Mouse (Mus musculus) yolk sac, embryonic 10.5 days (tissue): ENCODE results near the gene Ttf2.
A peak's percentile ranks its signal among the peaks of the same experiment; 100 is the strongest.

Experiments
- DNase-seq: peaks from one replicate; pipeline ENCODE4 v3.0.0-alpha.2; 2017; ENCODE audit warnings: low spot score

The Ttf2 gene

DNA sequence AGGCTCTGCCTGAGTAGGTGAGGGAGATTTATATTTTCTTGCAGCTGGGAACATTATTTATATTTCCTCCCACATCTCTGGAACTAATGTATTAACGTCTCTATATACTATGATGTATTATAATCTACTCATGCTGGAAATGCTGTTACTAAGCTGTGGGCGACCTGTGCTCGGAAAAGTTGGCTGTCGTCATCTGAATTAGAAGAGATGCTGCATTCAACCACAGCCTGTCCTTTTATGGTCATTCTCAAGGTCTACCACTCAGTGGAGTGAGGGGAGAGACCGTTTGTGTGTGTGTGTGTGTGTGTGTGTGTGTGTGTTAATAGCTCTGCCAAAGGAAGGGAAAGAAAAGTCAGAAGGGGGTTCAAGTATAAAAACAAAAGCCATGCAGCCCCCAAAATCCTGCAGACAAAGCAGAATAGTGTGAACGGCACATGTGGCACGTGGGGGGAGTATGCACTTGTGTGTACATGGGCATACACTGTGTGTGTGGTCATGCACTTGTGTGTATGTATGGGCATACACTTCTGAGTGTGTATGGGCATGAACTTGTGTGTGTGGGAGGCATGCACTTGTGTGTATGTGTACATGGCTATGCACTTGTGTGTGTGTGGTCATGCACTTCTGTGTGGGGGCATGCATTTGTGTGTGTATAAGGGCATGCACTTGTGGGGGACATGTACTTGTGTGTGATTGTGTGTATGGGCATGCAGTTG, 57.8 kb downstream of the Ttf2 start:
- DNase-seq: no peak

DNA sequence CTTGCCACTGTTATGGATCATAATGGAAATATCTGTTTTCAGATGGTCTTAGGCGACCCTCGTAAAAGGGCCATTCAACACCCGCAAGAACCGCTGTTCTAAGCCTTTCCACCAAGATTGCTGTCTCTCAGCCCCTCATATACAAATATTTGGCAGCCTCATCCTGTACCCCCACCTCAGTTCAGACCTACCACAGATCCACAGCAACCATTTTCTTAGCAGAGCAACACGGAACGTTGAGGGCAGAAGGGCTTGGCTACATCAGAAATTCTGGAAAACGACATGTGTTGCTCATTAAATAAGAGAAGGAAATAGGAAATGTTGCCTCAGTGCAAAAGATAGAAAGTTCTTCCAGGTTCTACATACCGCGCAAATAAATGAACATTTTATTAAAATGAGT, 58.4 kb downstream of the Ttf2 start:
- no peak for DNase-seq

DNA sequence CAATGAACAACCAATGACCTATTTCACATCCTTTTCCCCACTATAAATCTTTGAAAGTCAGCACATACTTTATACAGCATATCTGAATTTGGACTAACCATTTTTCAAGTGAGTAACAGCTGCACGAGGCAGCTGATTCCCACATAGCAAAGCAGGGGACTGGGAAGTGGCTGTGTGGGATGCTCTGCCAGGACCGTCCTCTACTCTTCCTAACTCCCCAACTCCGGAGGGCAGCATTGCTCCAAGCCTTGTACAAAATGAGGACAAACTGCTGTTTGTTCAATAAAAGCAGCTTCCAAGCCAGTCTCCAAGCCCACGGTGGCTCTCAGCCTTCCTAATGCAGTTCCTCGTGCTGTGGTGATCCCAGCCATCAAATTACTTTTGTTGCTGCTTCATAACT, 58.8 kb downstream of the Ttf2 start:
- DNase-seq: no peak

DNA sequence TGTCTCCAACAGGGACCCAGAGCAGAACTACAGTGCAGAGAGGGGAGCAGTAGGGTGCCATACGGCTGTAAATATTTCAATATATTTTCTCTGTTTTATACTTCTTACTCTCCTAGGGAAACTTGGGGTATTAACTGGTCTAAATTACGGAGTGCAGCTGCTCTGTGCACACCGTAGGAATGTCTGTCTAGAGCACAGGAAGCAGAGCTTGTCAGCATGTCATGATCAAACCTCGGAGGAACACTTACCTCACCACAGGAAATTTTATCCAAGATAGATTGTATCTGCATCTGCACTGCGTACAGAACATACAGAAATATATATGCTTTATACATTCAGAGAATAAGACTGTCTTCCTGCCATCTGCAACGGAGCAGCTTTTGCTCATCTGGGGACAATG, 60.9 kb downstream of the Ttf2 start:
- no peak for DNase-seq

DNA sequence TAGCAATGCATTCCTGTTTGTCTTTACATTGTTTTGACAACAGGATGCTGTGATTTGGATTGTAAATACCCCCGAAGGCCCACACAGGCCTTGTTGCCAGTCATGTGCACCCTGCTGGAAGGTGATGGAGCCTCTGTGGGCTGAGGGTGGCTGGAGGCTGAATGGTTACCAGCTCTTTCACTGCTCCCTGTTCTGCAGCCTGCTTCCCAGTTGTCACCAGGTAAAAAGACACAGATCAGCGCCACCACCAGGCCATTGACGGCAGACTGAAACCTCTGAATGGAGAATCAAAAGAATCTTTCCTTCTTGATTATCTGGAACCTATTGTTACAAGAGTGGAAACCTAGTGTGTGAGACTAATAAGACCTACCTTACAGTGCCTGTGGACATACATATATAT, 62.5 kb downstream of the Ttf2 start:
- no peak for DNase-seq

DNA sequence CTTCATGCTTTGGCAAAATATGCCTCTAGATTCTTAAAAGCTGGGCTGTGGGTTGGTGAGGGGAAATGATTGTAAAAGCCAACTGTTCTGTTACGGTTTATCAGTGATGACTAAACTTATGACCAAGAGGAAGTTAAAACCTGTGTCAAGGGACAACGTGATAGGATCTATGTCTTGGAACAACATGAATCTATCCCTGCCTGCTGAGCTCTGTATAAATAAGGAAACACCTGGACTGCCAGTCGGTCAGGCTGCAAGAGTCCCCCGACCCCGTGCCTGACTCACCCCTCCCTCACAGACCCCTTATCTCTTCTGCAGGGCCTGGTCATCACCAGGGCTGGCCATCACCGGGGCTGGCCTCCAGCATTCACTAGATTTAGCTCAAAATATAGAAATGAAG, 63.3 kb downstream of the Ttf2 start:
- no peak for DNase-seq

DNA sequence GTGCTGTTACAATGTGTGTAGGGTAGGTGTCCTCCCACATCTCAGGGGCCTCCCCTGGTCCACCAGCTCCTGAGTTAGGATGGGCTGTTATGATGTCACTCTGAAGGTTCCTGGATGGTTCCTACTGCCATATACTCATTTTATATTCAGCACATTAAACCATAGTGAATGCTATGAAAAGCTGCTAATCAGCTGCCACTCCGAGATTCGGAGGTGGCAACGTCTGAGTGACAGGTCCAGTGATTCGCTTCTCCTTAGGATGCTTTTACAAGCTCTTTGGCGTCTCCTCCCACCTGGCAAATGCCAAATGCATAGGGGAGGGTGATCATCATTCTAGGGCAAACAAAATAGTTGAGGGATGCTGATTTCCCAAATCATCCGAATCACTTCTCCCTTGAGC, 74.0 kb downstream of the Ttf2 start:
- no peak for DNase-seq

DNA sequence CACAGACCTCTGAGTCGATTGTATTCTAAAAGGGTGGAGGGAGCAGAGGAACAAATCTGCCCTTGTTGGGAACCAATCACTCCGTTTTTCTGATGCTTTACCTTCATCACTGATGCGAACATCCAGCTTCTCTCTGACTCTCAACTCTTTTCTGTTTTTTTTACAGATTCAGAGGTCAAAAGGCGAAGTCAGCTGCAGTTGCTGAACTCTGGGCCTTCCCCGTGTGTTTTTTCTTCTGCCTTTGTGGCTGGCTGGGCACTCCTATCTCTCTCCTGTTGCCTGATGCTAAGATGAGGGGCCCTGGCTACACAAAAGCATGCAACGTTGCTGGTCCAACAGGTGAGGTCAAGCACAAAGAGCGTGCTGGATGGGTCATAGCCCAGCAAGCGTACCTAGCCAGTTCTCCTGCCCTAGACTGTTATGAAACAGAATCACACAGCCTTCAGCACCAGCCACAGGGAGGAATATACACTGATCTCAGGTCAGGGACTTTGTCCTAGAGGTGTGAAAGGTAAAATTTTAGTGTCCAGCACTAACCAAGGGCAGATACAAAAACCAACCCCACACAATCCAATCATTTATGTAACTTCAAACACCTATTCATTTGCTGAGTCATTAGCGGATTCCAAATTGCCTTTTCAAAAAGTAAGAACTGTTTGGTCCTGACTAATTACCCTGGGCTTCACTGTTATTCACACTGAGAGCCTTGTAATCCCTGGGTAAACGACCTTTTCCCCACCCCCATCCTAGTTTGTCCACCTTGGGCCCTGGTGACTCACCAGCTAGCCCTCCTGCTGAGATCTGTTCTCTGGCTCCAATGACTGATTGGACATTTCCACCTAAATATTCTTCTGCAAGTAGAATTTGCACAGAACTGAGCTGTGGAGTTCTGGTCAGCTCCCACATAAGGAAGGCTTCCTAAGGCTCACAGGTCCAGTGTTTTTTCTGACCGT, 76.8 kb downstream of the Ttf2 start:
- DNase-seq: peak; percentile 65

DNA sequence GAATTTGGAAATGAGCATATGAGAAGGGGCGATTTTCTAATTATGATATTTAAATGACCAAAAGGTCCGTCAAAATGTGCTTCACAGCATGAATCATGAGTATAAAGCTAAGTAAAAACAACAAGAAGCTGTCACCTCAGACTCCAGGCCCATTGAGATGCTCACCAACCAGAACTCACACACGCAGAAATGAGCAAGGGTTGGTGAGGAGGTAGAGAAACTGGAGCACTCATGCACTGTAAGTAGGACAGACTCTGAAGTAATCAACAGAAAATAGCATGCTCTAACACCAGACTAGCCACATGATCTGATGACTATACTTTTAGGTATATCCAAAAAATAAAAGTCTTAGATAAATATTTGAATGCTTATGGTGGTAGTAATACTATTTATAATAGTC, 79.1 kb downstream of the Ttf2 start:
- DNase-seq: no peak

DNA sequence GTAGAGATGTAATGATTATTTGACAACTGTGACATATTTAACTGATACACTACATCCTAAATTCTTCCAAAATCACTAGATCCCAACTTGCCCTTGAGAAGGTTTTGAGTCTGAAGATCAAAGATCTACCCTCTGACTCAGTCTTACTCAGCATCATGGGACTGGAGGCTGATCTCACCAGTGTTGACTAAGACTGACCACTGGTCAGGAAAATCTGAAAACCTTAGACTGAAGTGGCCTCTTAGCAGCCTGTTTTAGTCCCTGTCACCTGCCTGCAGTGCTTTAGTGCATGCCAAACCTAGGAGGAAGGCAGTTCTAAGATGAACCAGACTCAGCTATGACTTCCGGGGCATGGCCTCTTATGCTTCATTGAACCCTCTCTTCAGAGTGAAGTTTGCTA, 80.2 kb downstream of the Ttf2 start:
- no peak for DNase-seq
